Mouse (Mus musculus): ENCODE measurements around the gene F2.

DNA sequence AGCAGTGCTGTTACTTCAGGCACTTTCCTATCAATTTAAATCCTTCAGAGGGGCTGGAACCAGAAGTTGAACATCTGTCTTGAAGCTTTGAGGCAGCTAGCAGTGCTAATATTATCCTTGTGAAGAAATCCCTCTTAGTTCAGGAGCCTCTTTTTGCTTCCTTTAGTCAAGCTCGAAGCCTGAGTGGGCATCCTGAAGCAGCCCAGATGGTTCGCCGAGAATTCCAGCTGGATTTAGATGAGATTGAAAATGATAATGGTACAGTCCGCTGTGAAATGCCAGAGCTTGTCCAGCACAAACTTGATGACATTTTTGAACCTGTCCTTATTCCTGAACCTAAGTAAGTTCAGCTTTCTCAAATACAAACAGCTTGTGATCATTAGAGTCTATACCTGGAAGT lies 35.7 kb downstream of the F2 start:
- TF ChIP-seq MYOD1 (IDR thresholded peaks at IDR 0.05; ENCODE audit: control insufficient read depth in 1 of 3, insufficient read length in 2 of 3, low read depth in 2 of 3) (no peak), POLR2A (IDR thresholded peaks at IDR 0.05; ENCODE audit: insufficient read length, low read depth) (no peak), MAX (IDR thresholded peaks at IDR 0.05; ENCODE audit: low read depth) (no peak), POLR2AphosphoS2 (IDR thresholded peaks at IDR 0.05; ENCODE audit: insufficient read length, low read depth) (no peak), MYOG (IDR thresholded peaks at IDR 0.05; ENCODE audit: control insufficient read depth in 1 of 3, insufficient read depth in 1 of 3, insufficient read length in 2 of 3, low read depth in 2 of 3) (no peak), TCF3 (IDR thresholded peaks at IDR 0.05; ENCODE audit: insufficient read length, low read depth) (no peak), TCF12 (IDR thresholded peaks at IDR 0.05; ENCODE audit: insufficient read depth, poor library complexity, severe bottlenecking) (no peak), USF1 (IDR thresholded peaks at IDR 0.05; ENCODE audit: low read depth) (no peak), SRF (IDR thresholded peaks at IDR 0.05; ENCODE audit: control insufficient read depth, insufficient read length, low read depth) (no peak), CEBPB (IDR thresholded peaks at IDR 0.05; ENCODE audit: insufficient read depth, poor library complexity, severe bottlenecking) (no peak)
